Mouse (Mus musculus): ENCODE measurements around the gene Wdr62.

DNA sequence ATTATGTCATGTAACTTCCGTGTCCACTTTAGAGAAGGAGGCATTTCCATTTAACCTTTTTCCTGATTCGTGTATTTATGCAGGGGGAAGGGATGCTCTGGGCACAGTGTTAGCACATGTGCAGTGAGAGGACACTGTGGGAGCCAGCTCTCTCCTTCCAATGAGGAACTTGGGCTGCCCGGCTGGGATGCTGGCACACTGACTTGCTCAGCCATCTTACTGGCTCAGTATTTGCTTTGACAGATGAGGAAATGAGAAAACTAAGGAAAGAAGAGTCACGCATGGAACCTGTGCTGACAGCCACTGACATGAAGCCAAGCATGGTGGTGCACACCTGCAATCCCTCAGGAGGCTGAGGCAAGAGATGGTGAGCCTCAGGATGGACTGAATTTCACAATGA lies 10.6 kb downstream of the Wdr62 start:
- TF ChIP-seq EP300 (optimal IDR thresholded peaks at IDR 0.05) (no peak), CTCF (IDR thresholded peaks at IDR 0.05; ENCODE audit: low read depth) (no peak)
